16 mouse cellular contexts compared by ENCODE assay signal in genomic region chr13:37442058-37442457, GRCm38 (mm10).
DNase-seq lines count a peak whose midpoint lies in the region; ATAC-seq lines count a peak whose summit lies in the region.
"Had no signal": no experiment of that assay in that cellular context is flagged by ENCODE, and none has a peak within 500 bp of the region (broad histone marks: within the 10 kb centered on the region; RNA-seq: fewer than 3 reads in every experiment).

No protein-coding gene starts in this region.

- H3K9me3 ChIP-seq in lung, embryonic 16.5 days (ENCODE audit: control insufficient read depth, low read length) = no peaks in the 10 kb centered on the region
- H3K9me3 ChIP-seq in midbrain, embryonic 15.5 days = no peaks in the 10 kb centered on the region
- H3K9me3 ChIP-seq: embryonic facial prominence, embryonic 12.5 days; forebrain, embryonic 10.5 days; limb, embryonic 15.5 days had no signal

- H3K27ac ChIP-seq in brown adipose tissue, adult 24 weeks (replicated peaks; ENCODE audit: low read depth, low read length) = 0 out of 2 replicates have a peak overlapping the region, but pooled peaks have one; percentile 7
- peak overlapping the region; percentile 71 for H3K27ac ChIP-seq in lung, embryonic 16.5 days (ENCODE audit: low read length)
- no peak overlapping the region for H3K27ac ChIP-seq in midbrain, embryonic 15.5 days
- H3K27ac ChIP-seq: embryonic facial prominence, embryonic 12.5 days; forebrain, embryonic 10.5 days; layer of hippocampus, adult 2 months; macrophage had no signal

- H3K4me1 ChIP-seq in brown adipose tissue, adult 24 weeks (ENCODE audit: control insufficient read depth, insufficient read depth, insufficient read length, low read length) = peaks cover 23% of the 10 kb centered on the region
- peaks cover 23% of the 10 kb centered on the region for H3K4me1 ChIP-seq in lung, embryonic 16.5 days (replicated peaks; ENCODE audit: control insufficient read depth, insufficient read depth, low read length)
- no peaks in the 10 kb centered on the region for H3K4me1 ChIP-seq in midbrain, embryonic 15.5 days

- H3K4me3 ChIP-seq in brown adipose tissue, adult 24 weeks (ENCODE audit: insufficient read depth, low read depth, low read length) = no peak overlapping the region
- no peak overlapping the region for H3K4me3 ChIP-seq in lung, embryonic 16.5 days (ENCODE audit: low read length)
- no peak overlapping the region for H3K4me3 ChIP-seq in midbrain, embryonic 15.5 days
- H3K4me3 ChIP-seq: embryonic facial prominence, embryonic 12.5 days; forebrain, embryonic 10.5 days; layer of hippocampus, adult 2 months; limb, embryonic 15.5 days had no signal

- H3K9ac ChIP-seq in lung, embryonic 16.5 days (ENCODE audit: low read length) = no peak overlapping the region
- no peak overlapping the region for H3K9ac ChIP-seq in midbrain, embryonic 15.5 days
- H3K9ac ChIP-seq: embryonic facial prominence, embryonic 12.5 days; limb, embryonic 15.5 days had no signal

- no peaks in the 10 kb centered on the region for H3K27me3 ChIP-seq in lung, embryonic 16.5 days (ENCODE audit: control insufficient read depth, insufficient read depth, low read depth, low read length)
- peaks cover 12% of the 10 kb centered on the region for H3K27me3 ChIP-seq in midbrain, embryonic 15.5 days (replicated peaks)
- H3K27me3 ChIP-seq: limb, embryonic 15.5 days; Patski had no signal

- intact Hi-C loops in heart, postnatal 25 days (cut with DNase I) = no loop called here

- WGBS in lung, embryonic 16.5 days = 19% methylated on average over 4 of the region's 4 CpGs
- 23% methylated on average over 4 of the region's 4 CpGs for WGBS in midbrain, embryonic 15.5 days

- H3K4me2 ChIP-seq in lung, embryonic 16.5 days (ENCODE audit: low read depth, low read length) = no peak overlapping the region
- no peak overlapping the region for H3K4me2 ChIP-seq in midbrain, embryonic 15.5 days
- H3K4me2 ChIP-seq: embryonic facial prominence, embryonic 12.5 days; limb, embryonic 15.5 days had no signal

- H3K36me3 ChIP-seq in lung, embryonic 16.5 days (ENCODE audit: control insufficient read depth, insufficient read depth, low read length) = no peaks in the 10 kb centered on the region
- no peaks in the 10 kb centered on the region for H3K36me3 ChIP-seq in midbrain, embryonic 15.5 days (replicated peaks)
- H3K36me3 ChIP-seq: embryonic facial prominence, embryonic 12.5 days; forebrain, embryonic 10.5 days; limb, embryonic 15.5 days had no signal

- peak; percentile 47 to 67 for DNase-seq in heart, adult 18-20 months
- DNase-seq in heart, postnatal 25 days (ENCODE audit: low spot score) = no peak
- peak; percentile 98 for DNase-seq in 416B (ENCODE audit: low read depth)
- DNase-seq: cerebellum, postnatal 14 days; right cerebral cortex, postnatal 14 days had no signal

- ATAC-seq in lung, embryonic 16.5 days (ENCODE audit: low read depth) = peak; percentile 31
- ATAC-seq in midbrain, embryonic 15.5 days (replicated peaks) = no peak
- ATAC-seq in frontal cortex, adult (ENCODE audit: low TSS enrichment) = no peak
- ATAC-seq: hindbrain, embryonic 16.5 days; Patski had no signal
